Mouse (Mus musculus) E14TG2a.4 (cell line): ENCODE measurements around the gene Gpn2.

ENCODE experiments used
- CTCF ChIP-seq: conservative IDR thresholded peaks from 2 replicates; pipeline ENCODE4 v1.5.1; 2014; ENCODE audit warnings: low read length
- NANOG ChIP-seq: IDR thresholded peaks from 2 replicates; pipeline ENCODE4 v1.6.1; 2014; ENCODE audit warnings: borderline replicate concordance, low read length, mixed read lengths
- POU5F1 ChIP-seq: IDR thresholded peaks from 2 replicates; pipeline ENCODE4 v1.6.1; 2014; ENCODE audit warnings: low read length, borderline replicate concordance

GRCm38 (mm10) chr4:133567251-133567650 is 16.9 kb upstream of the Gpn2 start:
- no peak for TF ChIP-seq CTCF
- no peak for TF ChIP-seq POU5F1
- TF ChIP-seq NANOG: no peak
